Mouse (Mus musculus) brown adipose tissue, adult 24 weeks (tissue): ENCODE measurements around the gene Cit. TPM values are rescaled to one million over a fixed set of nuclear protein-coding genes. Genes with fewer than 3 reads are reported as not detected.

Experiments
- H3K27ac ChIP-seq: fragments of 200-500 bp; replicated peaks from 2 replicates; pipeline ENCODE4 v1.5.1; 2012; ENCODE audit warnings: low read depth, mild to moderate bottlenecking, low read length
- H3K4me1 ChIP-seq: fragments of 200-500 bp; 2 replicates; pipeline ENCODE4 v1.6.1; 2012; ENCODE audit warnings: low read length, mixed read lengths; ENCODE audit not compliant: control insufficient read depth, insufficient read depth, insufficient read length
- H3K4me3 ChIP-seq: fragments of 200-500 bp; 2 replicates; pipeline ENCODE4 v1.5.1; 2012; ENCODE audit warnings: low read depth, mild to moderate bottlenecking, low read length, moderate library complexity; ENCODE audit not compliant: insufficient read depth
- polyA plus RNA-seq: library from polyadenylated mRNA; stranded (reverse); fragments of >200 nt; gene quantifications from 2 replicates; pipeline ENCODE4 v1.2.4, GENCODE M21; 2012; ENCODE audit not compliant: missing spikeins, insufficient read depth, insufficient read length

Gene Cit
- polyA plus RNA-seq, 1 experiment: 0.12 TPM

DNA sequence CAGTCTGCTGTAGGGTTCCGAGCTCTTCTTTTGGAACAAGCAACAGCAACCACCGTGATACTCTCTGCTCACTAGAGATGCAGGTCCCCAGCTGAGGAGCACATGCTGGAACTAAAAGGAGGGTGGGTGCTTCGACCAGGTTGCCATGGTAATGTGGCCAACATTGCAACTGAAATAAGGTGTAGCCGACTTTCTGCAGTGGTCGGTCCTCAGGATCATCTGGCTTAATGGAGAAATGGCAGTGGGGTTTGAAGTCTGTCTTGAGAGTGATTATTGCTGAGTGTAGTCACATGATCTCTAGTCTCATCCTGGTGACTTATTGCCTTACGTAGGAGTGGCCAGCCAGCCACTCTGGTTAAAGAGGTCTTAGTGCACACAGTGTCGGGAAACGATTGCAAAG lies 168.7 kb downstream of the Cit start:
- H3K4me1 ChIP-seq: no peaks in the 10 kb centered on the region
- H3K4me3 ChIP-seq: no peak overlapping the region

DNA sequence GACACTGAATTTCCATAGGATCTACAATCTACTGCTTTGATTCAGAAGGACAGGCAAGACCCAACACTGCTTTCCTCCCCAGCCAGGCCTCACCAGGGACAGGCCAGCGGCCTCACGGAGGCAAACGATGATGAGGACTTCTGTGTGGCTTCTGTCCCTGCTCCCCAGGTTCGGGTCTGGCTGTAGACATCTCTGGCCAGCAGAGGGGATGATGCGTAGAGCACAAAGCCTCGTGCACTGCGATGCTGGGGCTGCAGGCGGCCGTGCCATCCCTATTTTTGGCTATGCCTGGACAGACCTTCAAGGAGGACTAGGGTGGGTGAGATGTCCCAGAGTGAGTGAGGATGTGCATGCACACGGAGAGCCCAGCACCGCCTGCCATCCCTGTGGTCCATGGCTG lies 169.2 kb downstream of the Cit start:
- Histone ChIP-seq H3K27ac (no peak overlapping the region), H3K4me3 (no peak overlapping the region), H3K4me1 (0 out of 2 replicates have a peak, but pooled peaks cover under 1% of the 10 kb centered on the region)

More for the DNA sequence above, 168.7 kb downstream of the Cit start:
- H3K27ac ChIP-seq: no peak overlapping the region

DNA sequence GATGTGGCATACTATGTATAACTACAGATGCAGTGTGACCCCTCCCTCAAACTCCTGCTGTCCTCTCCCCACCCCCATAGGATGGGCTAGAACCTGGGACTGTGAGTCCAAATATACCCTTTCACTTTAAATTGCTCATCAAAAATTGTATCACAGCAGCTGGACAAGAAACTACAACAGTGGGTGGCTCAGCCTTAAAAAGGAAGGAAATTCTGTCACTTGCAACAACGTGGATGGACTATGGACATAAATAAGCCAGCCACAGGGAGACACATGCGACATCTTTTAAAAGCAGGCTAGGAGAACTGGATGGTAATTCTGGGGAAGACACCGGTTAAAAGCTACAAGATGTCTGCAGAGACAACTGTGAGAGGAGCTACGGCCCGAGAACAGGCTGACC lies 171.5 kb downstream of the Cit start:
- Histone ChIP-seq H3K4me3 (no peak overlapping the region), H3K4me1 (0 out of 2 replicates have a peak, but pooled peaks cover 5% of the 10 kb centered on the region), H3K27ac (no peak overlapping the region)

DNA sequence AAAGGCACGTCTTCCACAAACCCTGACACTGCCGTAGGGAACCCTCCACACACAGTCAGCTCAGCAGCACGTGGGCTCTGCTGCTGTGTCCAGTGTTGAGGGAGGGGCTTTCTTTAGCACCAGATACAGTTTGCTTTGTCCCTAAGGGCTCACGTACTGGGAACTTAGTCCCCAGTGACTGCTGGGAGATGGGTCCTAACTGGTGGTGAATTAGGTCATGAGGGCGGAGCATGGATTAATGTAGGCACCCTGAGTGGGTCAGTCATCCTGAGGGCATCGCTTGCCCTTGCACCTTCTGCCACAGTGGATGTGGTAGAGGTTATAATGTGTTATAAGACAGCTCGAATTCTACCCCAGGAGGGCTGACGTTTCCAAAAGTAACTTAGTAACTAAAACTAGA lies 172.3 kb downstream of the Cit start:
- H3K4me3 ChIP-seq: no peak overlapping the region
- no peak overlapping the region for H3K27ac ChIP-seq
- H3K4me1 ChIP-seq: 0 out of 2 replicates have a peak, but pooled peaks cover 5% of the 10 kb centered on the region

DNA sequence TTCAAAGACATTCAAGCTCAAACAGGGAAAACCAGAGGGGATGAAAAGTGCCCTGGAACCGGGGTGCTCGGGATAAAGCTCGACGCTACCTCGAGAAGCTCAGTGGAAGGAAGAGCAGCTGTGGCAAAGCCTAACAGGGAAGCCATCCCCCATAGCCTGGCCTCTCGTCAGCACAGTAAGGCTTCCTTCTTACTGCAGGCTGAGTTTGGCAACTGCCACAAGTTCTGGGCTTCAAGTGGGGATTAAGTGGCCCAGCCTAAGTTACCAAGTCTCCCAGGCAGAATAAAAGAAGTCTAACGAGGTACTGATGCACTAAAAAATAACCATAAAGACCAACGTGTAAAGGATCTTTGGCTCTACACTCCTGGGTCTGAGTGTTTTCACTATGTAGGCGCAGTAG lies 173.1 kb downstream of the Cit start:
- Histone ChIP-seq H3K4me3 (no peak overlapping the region), H3K27ac (no peak overlapping the region), H3K4me1 (0 out of 2 replicates have a peak, but pooled peaks cover 5% of the 10 kb centered on the region)

DNA sequence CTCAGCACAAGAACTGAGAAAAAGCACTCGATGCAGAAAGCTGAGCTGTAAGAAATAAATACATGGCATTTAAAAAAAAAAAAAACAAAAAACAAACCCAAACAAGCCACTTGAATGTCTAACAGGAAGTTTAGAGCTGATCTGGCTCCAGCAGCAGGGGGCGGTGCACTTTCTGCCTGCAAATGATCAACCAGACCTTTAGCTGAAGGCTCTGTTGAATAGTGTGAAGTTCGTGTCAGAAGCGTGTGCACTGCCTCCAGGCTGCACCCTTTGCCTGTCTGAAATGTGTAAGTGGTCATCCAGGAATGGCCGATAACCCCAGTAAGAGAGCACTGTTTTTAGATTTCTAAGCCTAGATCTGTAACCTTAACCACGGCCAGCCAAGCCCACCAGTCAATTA lies 173.7 kb downstream of the Cit start:
- 0 out of 2 replicates have a peak overlapping the region, but pooled peaks have one; percentile 1 for H3K27ac ChIP-seq

DNA sequence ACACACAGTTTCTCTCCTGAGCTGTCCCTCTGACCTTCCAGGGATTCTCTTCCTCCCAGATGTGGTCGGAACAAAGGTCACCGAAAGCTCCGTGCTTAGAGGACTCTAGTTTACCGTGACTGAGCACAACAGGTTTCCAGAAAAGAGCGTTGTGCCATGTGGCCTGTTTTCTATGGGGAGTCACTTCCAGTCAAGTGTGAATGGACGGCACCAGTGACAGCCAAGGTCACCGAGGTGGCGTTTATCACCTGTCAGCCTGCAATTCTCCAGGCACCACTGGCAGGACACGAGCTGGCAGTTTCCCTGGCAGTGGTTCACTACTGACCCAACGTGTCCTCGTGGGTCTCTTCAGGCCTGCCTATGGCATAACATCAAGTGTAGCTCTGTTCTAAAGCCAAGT lies 174.3 kb downstream of the Cit start:
- Histone ChIP-seq H3K4me3 (no peak overlapping the region), H3K4me1 (0 out of 2 replicates have a peak, but pooled peaks cover 5% of the 10 kb centered on the region), H3K27ac (peak overlapping the region; percentile 1; the same call in 1 of the 2 replicates)

More for the DNA sequence above, 173.7 kb downstream of the Cit start:
- H3K4me1 ChIP-seq: 0 out of 2 replicates have a peak, but pooled peaks cover 5% of the 10 kb centered on the region
- no peak overlapping the region for H3K4me3 ChIP-seq

DNA sequence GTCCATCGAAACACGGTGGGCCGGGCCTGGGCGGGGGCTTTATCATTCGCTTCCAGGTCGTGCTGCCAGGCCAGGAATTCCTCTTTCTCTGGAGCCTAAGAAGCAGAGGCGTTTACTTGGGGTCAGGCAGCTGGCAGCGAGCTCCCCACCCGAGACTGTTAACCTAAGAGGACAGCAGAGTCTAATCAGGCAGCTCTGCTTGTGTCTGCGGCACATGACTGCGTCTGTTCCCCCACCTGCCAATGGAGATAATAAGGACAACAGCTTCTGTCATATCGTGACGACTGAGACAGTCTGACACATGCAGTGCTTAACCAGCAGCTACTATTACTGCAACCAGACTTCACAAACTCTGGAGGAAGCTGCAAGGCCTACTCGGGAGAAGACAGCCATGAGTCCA lies 176.5 kb downstream of the Cit start:
- Histone ChIP-seq H3K4me3 (no peak overlapping the region), H3K4me1 (0 out of 2 replicates have a peak, but pooled peaks cover 5% of the 10 kb centered on the region), H3K27ac (no peak overlapping the region)

DNA sequence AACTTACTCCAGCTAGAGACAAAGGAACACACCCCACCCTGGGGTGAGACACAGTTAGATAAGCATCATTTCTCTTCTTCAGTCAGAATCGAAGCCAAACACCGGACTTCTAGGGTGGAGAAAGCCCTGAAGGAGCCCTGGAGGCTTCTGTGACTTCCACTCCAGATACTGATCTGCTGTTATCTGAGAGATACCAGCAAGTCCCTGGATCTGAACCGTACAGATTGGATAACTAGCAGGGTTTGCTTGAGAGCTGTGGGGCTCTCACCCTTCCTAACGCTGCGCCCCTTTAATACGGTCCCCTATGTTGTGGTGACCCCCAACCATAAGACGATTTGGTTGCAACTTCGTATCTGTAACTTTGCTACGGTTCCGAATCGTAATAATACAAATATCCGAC lies 177.1 kb downstream of the Cit start:
- Histone ChIP-seq H3K27ac (no peak overlapping the region), H3K4me3 (peak overlapping the region; percentile 9; the same call in 1 of the 2 replicates), H3K4me1 (0 out of 2 replicates have a peak, but pooled peaks cover 5% of the 10 kb centered on the region)

DNA sequence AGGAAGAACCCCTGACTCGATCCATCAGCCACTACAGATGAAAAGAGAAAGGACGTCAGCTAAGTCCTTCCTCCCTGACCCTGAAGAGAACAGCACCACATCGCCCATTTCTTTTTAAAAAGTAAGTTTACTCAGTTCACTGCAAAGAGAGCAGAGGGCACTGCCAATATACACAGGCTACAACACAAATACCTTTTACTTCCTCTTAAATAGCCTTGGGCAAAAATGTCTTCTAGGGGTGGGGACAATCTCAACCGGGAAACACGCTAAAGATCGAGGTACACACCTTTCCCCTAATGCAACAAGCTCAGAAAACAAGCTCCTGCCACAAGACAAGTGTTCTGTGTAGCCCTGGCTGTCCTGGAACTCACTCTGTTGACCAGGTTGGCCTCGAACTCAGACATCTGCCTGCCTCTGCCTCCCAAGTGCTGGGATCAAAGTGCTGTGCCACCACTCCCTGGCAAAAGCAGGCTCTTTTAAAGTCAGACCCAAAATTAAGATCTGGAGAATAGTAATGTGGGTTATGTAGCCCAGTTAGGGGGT lies 177.7 kb downstream of the Cit start:
- peak overlapping the region; percentile 75; the same call in 1 of the 2 replicates for H3K27ac ChIP-seq
- peak overlapping the region; percentile 90 for H3K4me3 ChIP-seq
- H3K4me1 ChIP-seq: 0 out of 2 replicates have a peak, but pooled peaks cover 5% of the 10 kb centered on the region

DNA sequence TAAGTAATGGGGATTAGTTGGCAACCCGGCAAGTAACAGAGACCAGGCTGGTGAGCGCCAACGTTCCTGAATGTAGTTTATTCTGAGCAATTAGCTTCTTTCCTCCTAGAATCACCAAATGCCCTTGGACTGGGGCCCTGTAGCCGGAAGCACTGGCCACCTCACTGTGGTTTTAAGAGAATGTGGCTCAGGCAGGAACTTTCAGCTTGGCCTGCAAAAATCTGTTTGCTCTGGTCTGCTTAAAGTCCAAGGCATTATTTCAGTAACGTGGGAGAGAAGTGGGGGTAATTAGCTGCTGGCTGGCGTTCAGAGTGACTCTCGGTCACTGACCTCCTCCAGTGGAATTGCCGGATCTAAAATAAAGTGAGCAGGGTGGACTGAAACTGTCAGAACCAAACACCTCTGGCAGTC lies 178.2 kb downstream of the Cit start:
- Histone ChIP-seq H3K4me3 (peak overlapping the region; percentile 90), H3K4me1 (0 out of 2 replicates have a peak, but pooled peaks cover 5% of the 10 kb centered on the region), H3K27ac (peak overlapping the region; percentile 75)

DNA sequence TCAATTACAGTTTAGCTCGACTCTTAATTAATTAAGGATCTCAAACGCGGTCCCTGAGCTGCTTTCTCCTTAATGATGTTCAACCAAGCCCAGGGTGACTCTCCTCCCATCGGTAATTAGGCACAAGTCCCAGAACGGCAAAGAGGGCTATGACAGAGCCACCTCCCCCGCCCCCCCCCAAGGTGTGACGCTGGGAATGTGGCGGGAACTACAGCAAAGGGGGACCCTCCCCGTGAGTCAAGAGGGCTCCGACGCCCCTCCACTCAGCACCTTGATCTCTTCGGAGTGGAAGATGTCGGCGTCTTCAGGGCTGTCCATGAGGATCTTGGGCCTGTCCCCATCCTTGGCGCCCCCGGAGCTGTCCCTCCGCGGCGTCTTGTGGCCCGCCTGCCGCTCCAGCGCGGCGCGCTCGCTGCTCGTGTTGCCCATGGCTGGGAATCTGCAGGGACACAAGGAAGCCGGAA lies 178.8 kb downstream of the Cit start:
- H3K27ac ChIP-seq: peak overlapping the region; percentile 75
- H3K4me1 ChIP-seq: 0 out of 2 replicates have a peak, but pooled peaks cover 5% of the 10 kb centered on the region
- H3K4me3 ChIP-seq: peak overlapping the region; percentile 90

DNA sequence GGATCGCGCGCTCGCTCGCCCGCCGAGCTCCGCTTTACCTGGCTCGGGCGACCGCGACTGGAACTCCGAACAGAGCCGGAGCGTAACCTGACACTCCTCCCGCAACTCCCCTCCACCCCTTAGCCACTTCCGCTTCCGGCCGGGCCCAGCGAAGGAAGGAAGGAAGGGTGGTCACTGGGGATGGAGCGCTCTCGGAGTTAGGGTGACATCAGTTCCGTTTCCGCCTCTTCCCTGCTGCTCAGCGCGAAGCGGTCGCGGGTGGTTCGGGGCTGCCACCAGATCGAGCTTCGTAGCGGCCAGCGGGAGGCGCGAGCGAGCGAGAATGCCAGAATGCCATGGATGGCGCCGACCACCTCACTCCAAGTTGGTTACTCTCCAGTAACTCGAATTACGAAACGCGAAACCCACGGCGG lies 179.3 kb downstream of the Cit start, which contains the start of gene Prkab1:
Gene Prkab1, minus strand, starts transcription at position 182 of the 413 bp plus-strand sequence.
- H3K4me1 ChIP-seq: 0 out of 2 replicates have a peak, but pooled peaks cover 3% of the 10 kb centered on the region
- peak within 1 kb of the TSS; percentile 92 for H3K27ac ChIP-seq
- peak within 1 kb of the TSS; percentile 90 for H3K4me3 ChIP-seq

DNA sequence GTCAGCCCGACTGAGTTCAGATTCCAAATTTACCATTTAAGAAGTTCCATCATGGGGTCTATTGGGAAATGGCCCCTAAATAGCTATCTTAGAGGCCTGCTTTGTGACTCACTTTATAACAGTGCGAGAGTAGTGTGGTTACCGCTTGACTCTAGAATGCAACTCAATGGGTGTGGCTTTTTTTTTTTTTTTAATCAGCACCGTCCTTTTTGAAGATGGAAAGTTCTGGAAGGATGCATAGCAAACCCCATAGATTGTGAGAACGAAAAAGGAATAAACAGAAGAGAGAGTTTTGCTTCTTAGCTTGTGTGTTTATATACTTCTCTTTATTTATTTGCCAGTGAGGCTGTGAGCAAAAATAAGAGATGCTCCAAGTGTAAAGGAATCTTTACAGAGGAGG lies 181.0 kb downstream of the Cit start:
- no peak overlapping the region for H3K27ac ChIP-seq
- H3K4me3 ChIP-seq: no peak overlapping the region
- no peaks in the 10 kb centered on the region for H3K4me1 ChIP-seq

DNA sequence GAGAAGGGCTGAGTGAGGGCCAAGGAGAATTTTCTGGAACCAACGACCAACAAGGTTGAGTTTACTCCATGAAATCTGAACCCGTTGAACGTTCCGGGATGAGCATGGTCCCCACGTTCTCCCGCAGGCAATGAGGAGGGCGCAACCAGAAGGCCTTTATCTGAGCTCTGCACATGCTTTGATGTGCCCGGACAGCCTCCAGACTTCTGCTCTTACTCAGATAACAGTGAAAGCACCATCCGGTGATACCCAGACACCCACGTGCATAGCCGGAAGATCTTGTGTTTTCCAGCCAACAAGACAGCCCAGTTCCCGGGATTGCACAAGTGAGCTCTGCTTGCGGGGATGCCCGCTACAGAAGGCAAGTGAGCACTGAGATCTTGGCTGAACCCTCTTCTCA lies 181.5 kb downstream of the Cit start:
- no peak overlapping the region for H3K27ac ChIP-seq
- H3K4me3 ChIP-seq: no peak overlapping the region
- no peaks in the 10 kb centered on the region for H3K4me1 ChIP-seq

DNA sequence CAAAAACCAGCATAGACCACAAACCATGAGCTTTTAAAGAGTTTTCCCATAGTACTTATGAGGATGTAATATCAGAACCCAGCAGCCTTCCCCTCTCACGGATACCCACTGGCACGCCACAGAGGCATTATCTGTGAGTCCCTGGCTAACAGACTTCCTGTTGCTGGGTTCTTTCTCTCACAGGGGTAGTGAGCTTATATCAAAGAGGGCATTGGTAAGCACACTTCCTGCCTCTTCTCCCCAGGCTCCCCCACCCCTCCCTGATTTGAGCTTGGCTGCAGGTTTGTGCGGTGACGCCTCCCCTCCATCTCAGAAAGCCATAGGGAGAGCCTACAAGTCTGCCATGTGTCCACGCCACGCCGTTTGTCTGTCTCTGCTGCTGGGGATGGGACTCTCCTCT lies 184.0 kb downstream of the Cit start:
- no peak overlapping the region for H3K4me3 ChIP-seq
- no peak overlapping the region for H3K27ac ChIP-seq
- H3K4me1 ChIP-seq: no peaks in the 10 kb centered on the region
